Mouse (Mus musculus): Measurements from ENCODE around the gene Olfr960. TPM values are rescaled to one million over a fixed set of nuclear protein-coding genes. Genes with fewer than 3 reads are reported as not detected.

The Olfr960 gene
- polyA plus RNA-seq, 1 experiment from 2014 or later = not detected

GRCm38 (mm10) chr9:39644785-39645184, 23.6 kb downstream of the Olfr960 start, which contains the start of gene Olfr961:
Olfr961 (plus strand) TSS chr9:39645085.
- Histone ChIP-seq H3K27ac (no peak within 1 kb of the TSS), H3K27me3 (ENCODE audit: insufficient read depth, poor library complexity, severe bottlenecking) (no peaks in the 10 kb centered on the region), H3K36me3 (no peaks in the 10 kb centered on the region), H3K9me3 (no peaks in the 10 kb centered on the region), H3K4me3 (no peak within 1 kb of the TSS), H3K4me1 (replicated peaks) (no peaks in the 10 kb centered on the region)
- no peak for DNase-seq (ENCODE audit: low spot score)

- Histone ChIP-seq H3K27me3 (ENCODE audit: insufficient read depth, poor library complexity, severe bottlenecking) (no peaks in the 10 kb centered on the region), H3K4me1 (replicated peaks) (no peaks in the 10 kb centered on the region), H3K9me3 (no peaks in the 10 kb centered on the region), H3K4me3 (no peak overlapping the region), H3K36me3 (no peaks in the 10 kb centered on the region), H3K27ac (no peak overlapping the region)
- 91% methylated on average over 4 of the region's 4 CpGs for WGBS
- no peak for DNase-seq (ENCODE audit: low spot score)
Measured at GRCm38 (mm10) chr9:39647382-39647781, 26.2 kb downstream of the Olfr960 start.

GRCm38 (mm10) chr9:39654756-39655396, 33.7 kb downstream of the Olfr960 start:
- 82% methylated on average over 6 of the region's 6 CpGs for WGBS
- DNase-seq (ENCODE audit: low spot score) = no peak
- Histone ChIP-seq H3K9me3 (no peaks in the 10 kb centered on the region), H3K4me3 (no peak overlapping the region), H3K36me3 (no peaks in the 10 kb centered on the region), H3K27ac (no peak overlapping the region), H3K4me1 (replicated peaks) (no peaks in the 10 kb centered on the region), H3K27me3 (ENCODE audit: insufficient read depth, poor library complexity, severe bottlenecking) (no peaks in the 10 kb centered on the region)

GRCm38 (mm10) chr9:39666905-39667304, 45.7 kb downstream of the Olfr960 start, which contains the start of gene Olfr963:
Olfr963 (plus strand) TSS chr9:39667205.
- Histone ChIP-seq H3K36me3 (no peaks in the 10 kb centered on the region), H3K4me1 (replicated peaks) (no peaks in the 10 kb centered on the region), H3K4me3 (no peak within 1 kb of the TSS), H3K9me3 (0 out of 2 replicates have a peak, but pooled peaks cover under 1% of the 10 kb centered on the region), H3K27me3 (ENCODE audit: insufficient read depth, poor library complexity, severe bottlenecking) (no peaks in the 10 kb centered on the region), H3K27ac (no peak within 1 kb of the TSS)
- DNase-seq (ENCODE audit: low spot score) = no peak
- 93% methylated on average over 1 of the region's 1 CpGs for WGBS

DNA sequence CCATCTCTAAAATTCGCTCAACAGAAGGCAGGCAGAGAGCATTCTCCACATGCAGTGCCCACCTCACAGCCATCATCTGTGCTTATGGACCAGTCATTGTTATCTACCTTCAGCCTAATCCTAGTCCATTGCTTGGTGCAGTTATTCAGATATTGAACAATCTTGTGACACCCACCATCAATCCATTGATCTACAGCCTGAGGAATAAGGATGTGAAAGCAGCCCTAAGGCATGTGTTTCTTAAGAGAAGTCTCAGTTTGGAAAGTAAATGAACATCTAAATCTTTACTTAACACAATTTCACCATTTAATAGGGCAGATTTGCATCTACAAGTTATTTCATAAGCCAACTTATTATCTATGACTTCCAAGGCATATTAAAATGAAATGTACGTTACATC, 48.5 kb downstream of the Olfr960 start:
- DNase-seq (ENCODE audit: low spot score) = no peak
- Histone ChIP-seq H3K4me1 (replicated peaks) (no peaks in the 10 kb centered on the region), H3K27ac (no peak overlapping the region), H3K4me3 (no peak overlapping the region), H3K9me3 (no peaks in the 10 kb centered on the region), H3K27me3 (ENCODE audit: insufficient read depth, poor library complexity, severe bottlenecking) (no peaks in the 10 kb centered on the region), H3K36me3 (no peaks in the 10 kb centered on the region)
- WGBS = 85% methylated on average over 2 of the region's 2 CpGs

Other genes with a start within 250 kb of the Olfr960 start
- not detected in 2 replicates for gene Olfr951, start 234.0 kb upstream of the Olfr960 start, polyA plus RNA-seq (2016; fragmentation: Nextera tagmentation; extraction: Ambion mirVana)
- gene Olfr952, start 194.2 kb upstream of the Olfr960 start, polyA plus RNA-seq (2016; fragmentation: Nextera tagmentation; extraction: Ambion mirVana) = not detected in 2 replicates
- not detected in 2 replicates for gene Olfr954, start 164.7 kb upstream of the Olfr960 start, polyA plus RNA-seq (2016; fragmentation: Nextera tagmentation; extraction: Ambion mirVana)
- gene Olfr955, start 149.4 kb upstream of the Olfr960 start, polyA plus RNA-seq (2016; fragmentation: Nextera tagmentation; extraction: Ambion mirVana) = not detected in 2 replicates
- not detected in 2 replicates for gene Olfr44, start 127.4 kb upstream of the Olfr960 start, polyA plus RNA-seq (2016; fragmentation: Nextera tagmentation; extraction: Ambion mirVana)
- gene Olfr957, start 105.6 kb upstream of the Olfr960 start, polyA plus RNA-seq (2016; fragmentation: Nextera tagmentation; extraction: Ambion mirVana) = not detected in 2 replicates
- not detected in 2 replicates for gene Olfr958, start 67.3 kb upstream of the Olfr960 start, polyA plus RNA-seq (2016; fragmentation: Nextera tagmentation; extraction: Ambion mirVana)
- gene Olfr959, start 45.8 kb upstream of the Olfr960 start, polyA plus RNA-seq (2016; fragmentation: Nextera tagmentation; extraction: Ambion mirVana) = not detected in 2 replicates
- 6.0 and 10.1 TPM in 2 replicates for gene AW551984, start 17.0 kb upstream of the Olfr960 start, polyA plus RNA-seq (2016; fragmentation: Nextera tagmentation; extraction: Ambion mirVana)
- gene Olfr148, start 10.7 kb upstream of the Olfr960 start, polyA plus RNA-seq (2016; fragmentation: Nextera tagmentation; extraction: Ambion mirVana) = not detected in 2 replicates
- gene Olfr961, start 23.7 kb downstream of the Olfr960 start, polyA plus RNA-seq (2016; fragmentation: Nextera tagmentation; extraction: Ambion mirVana) = not detected in 2 replicates
- not detected in 2 replicates for gene Olfr963, start 45.8 kb downstream of the Olfr960 start, polyA plus RNA-seq (2016; fragmentation: Nextera tagmentation; extraction: Ambion mirVana)
- not detected in 2 replicates for gene Olfr149, start 85.7 kb downstream of the Olfr960 start, polyA plus RNA-seq (2016; fragmentation: Nextera tagmentation; extraction: Ambion mirVana)
- not detected in 2 replicates for gene Olfr965, start 90.0 kb downstream of the Olfr960 start, polyA plus RNA-seq (2016; fragmentation: Nextera tagmentation; extraction: Ambion mirVana)
- gene Olfr150, start 109.6 kb downstream of the Olfr960 start, polyA plus RNA-seq (2016; fragmentation: Nextera tagmentation; extraction: Ambion mirVana) = not detected in 2 replicates
- gene Olfr967, start 124.9 kb downstream of the Olfr960 start, polyA plus RNA-seq (2016; fragmentation: Nextera tagmentation; extraction: Ambion mirVana) = not detected in 2 replicates
- not detected in 2 replicates for gene Olfr968, start 161.9 kb downstream of the Olfr960 start, polyA plus RNA-seq (2016; fragmentation: Nextera tagmentation; extraction: Ambion mirVana)
- gene Olfr969, start 169.6 kb downstream of the Olfr960 start, polyA plus RNA-seq (2016; fragmentation: Nextera tagmentation; extraction: Ambion mirVana) = not detected in 2 replicates
- gene Olfr970, start 187.5 kb downstream of the Olfr960 start, polyA plus RNA-seq (2016; fragmentation: Nextera tagmentation; extraction: Ambion mirVana) = not detected in 2 replicates
- not detected in 2 replicates for gene Olfr971, start 215.5 kb downstream of the Olfr960 start, polyA plus RNA-seq (2016; fragmentation: Nextera tagmentation; extraction: Ambion mirVana)
- gene Olfr972, start 245.0 kb downstream of the Olfr960 start, polyA plus RNA-seq (2016; fragmentation: Nextera tagmentation; extraction: Ambion mirVana) = not detected in 2 replicates